Mouse (Mus musculus) lung, postnatal 0 days (tissue): ENCODE measurements around the gene Cd40.

Experiments
- CTCF ChIP-seq: IDR thresholded peaks from 2 replicates; pipeline ENCODE4 v1.5.1; 2016; ENCODE audit warnings: antibody characterized with exemption, mild to moderate bottlenecking
- EP300 ChIP-seq: IDR thresholded peaks from 2 replicates; pipeline ENCODE4 v1.6.1; 2016; ENCODE audit warnings: antibody characterized with exemption, mild to moderate bottlenecking, control low read depth

GRCm38 (mm10) chr2:165113733-165114132 lies 58.3 kb downstream of the Cd40 start:
- TF ChIP-seq CTCF, result no peak
- no peak for TF ChIP-seq EP300
